ENCODE assay signal across 15 mouse cellular contexts in genomic region chr5:67670158-67670557, GRCm38 (mm10).
"Had no signal": no experiment of that assay in that cellular context is flagged by ENCODE, and none has a peak within 500 bp of the region (broad histone marks: within the 10 kb centered on the region; RNA-seq: fewer than 3 reads in every experiment).

No protein-coding gene starts in this region.

- H3K27ac ChIP-seq: kidney, postnatal 0 days; limb, embryonic 12.5 days; limb, embryonic 15.5 days; liver, embryonic 14.5 days; lung, embryonic 15.5 days; midbrain, embryonic 12.5 days; midbrain, embryonic 15.5 days; neural tube, embryonic 12.5 days; stomach, postnatal 0 days had no signal

- ATAC-seq: liver, postnatal 0 days; midbrain, embryonic 15.5 days had no signal

- H3K4me1 ChIP-seq: midbrain, embryonic 12.5 days; midbrain, embryonic 15.5 days; neural tube, embryonic 12.5 days had no signal

- H3K27me3 ChIP-seq: limb, embryonic 15.5 days; lung, embryonic 15.5 days; neural tube, embryonic 12.5 days had no signal

- H3K9me3 ChIP-seq: limb, embryonic 12.5 days; limb, embryonic 15.5 days; lung, embryonic 15.5 days; midbrain, embryonic 12.5 days; midbrain, embryonic 15.5 days; neural tube, embryonic 12.5 days had no signal

- H3K36me3 ChIP-seq: limb, embryonic 12.5 days; limb, embryonic 15.5 days had no signal

- H3K4me2 ChIP-seq: limb, embryonic 12.5 days; limb, embryonic 15.5 days; liver, embryonic 11.5 days; midbrain, embryonic 12.5 days; midbrain, embryonic 15.5 days; neural tube, embryonic 12.5 days had no signal

- DNase-seq: left cerebral cortex, postnatal 4 days; liver, postnatal 0 days; lung, postnatal 4 days; right cerebral cortex, postnatal 4 days; thymus, postnatal 36 days had no signal

- H3K9ac ChIP-seq: limb, embryonic 12.5 days; limb, embryonic 15.5 days; liver, embryonic 14.5 days; liver, postnatal 0 days; lung, embryonic 15.5 days; midbrain, embryonic 12.5 days; midbrain, embryonic 15.5 days; neural tube, embryonic 12.5 days had no signal

- H3K4me3 ChIP-seq: limb, embryonic 12.5 days; limb, embryonic 15.5 days; lung, embryonic 15.5 days; midbrain, embryonic 12.5 days; midbrain, embryonic 15.5 days; neural tube, embryonic 12.5 days had no signal
